Mouse (Mus musculus) gastrocnemius, adult 2 months (tissue): ENCODE results near the gene Sh2d3c. TPM values are rescaled to one million over a fixed set of nuclear protein-coding genes. Genes with fewer than 3 reads are reported as not detected.
A peak's percentile ranks its signal among the peaks of the same experiment; 100 is the strongest.

Source experiments
- DNase-seq: peaks from one replicate; pipeline ENCODE4 v3.0.0; 2022
- H3K27ac ChIP-seq: fragments of 200-600 bp; 2 replicates; pipeline ENCODE4 v1.8.1; 2022; ENCODE audit warnings: mild to moderate bottlenecking
- H3K4me3 ChIP-seq: fragments of 200-600 bp; 2 replicates; pipeline ENCODE4 v1.8.1; 2022; ENCODE audit warnings: mild to moderate bottlenecking, moderate library complexity
- CTCF ChIP-seq: fragments of 200-600 bp; IDR thresholded peaks from 2 replicates; pipeline ENCODE4 v1.8.1; 2022; ENCODE audit warnings: antibody characterized with exemption, mild to moderate bottlenecking, moderate library complexity
- intact Hi-C: fragments of 180-260 bp; cut with DNase I; formaldehyde crosslinking; loops from one replicate; pipeline ENCODE4 v1.15.1; 2025
- total RNA-seq, 2 experiments: library from RNA; stranded (reverse); gene quantifications; 2 replicates each; pipeline ENCODE4 v1.2.3; 2021

Sh2d3c gene
- total RNA-seq, 2 experiments from 2014 or later, result 4.4 to 12.0 TPM

DNA sequence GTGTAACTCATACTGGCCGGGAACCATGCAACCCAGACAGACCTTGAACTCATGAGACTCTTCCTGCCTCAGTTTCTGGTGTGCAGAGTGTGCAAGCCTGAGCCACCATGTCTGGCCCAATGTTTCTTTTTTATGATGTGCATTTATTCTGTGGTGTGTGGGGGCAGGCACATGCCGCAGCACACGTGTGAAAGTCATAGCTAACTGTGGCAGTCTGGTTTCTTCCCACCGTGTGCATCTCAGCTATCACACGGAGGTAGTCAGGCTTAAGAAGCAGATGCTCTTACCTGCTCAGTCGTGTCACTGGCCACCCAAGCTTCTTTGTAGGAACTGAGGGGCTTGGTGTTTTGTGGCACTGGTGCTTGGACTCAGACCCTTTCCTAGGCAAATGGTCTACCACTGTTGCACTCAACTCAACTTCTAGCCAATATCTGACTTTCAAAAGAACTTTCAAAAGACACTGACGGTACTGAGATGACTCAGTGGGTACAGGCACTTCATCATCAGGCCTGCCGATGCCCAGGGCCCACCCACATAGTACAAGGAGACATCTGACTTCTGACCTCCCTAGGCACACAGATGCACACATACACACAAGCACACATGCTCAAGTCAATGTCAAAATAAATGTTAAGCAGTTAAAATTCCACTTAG lies 51.9 kb downstream of the Sh2d3c start:
- no peak for TF ChIP-seq CTCF
- no peak overlapping the region for H3K4me3 ChIP-seq
- DNase-seq, result no peak
- H3K27ac ChIP-seq, result no peak overlapping the region
- intact Hi-C loops, result no loop called here

DNA sequence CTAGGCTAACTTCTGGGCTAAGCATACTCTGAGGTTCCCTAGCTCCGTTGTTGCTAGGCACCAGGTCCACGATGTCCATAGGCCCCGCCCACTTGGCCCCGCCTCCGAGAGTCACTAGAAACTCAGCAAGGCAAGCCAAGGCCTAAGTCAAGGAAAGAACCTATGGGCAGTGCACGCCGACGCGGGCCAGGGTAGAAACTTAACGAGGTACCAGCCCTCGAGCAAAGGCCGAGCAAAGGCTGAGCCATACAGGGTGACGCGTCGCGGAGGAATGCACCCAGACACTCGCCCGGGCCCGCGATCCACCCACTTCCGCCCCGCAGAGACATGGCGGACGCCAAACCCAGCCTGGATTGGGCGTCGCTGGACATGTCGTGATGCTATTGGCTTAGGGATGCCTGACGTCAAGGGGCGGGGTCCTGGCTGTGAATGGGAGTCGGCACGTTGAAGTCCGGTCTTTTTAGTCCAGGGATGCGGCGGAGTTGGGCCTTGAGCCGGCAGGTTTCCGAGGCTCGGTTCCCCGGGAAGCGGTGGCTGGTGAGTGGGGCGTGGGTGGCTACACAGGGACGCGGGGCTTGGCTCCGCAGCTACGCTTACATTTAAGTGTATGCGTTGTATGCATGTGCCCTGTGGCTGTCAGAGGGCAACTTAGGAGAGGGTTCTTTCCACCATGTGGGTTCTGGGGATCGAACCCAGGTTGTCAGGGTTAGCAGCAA lies 54.7 kb downstream of the Sh2d3c start, which contains the start of the genes Ttc16 and Ptrh1:
Ttc16 (minus strand) TSS at position 275 of the 716 bp plus-strand sequence.
Ptrh1 (plus strand) TSS at position 428 of the 716 bp plus-strand sequence.
- intact Hi-C loops, result no loop called here
- DNase-seq, result peak; percentile 99
- peak within 1 kb of the TSS; percentile 90 for H3K4me3 ChIP-seq
- H3K27ac ChIP-seq, result peak within 1 kb of the TSS; percentile 91
- no peak for TF ChIP-seq CTCF

DNA sequence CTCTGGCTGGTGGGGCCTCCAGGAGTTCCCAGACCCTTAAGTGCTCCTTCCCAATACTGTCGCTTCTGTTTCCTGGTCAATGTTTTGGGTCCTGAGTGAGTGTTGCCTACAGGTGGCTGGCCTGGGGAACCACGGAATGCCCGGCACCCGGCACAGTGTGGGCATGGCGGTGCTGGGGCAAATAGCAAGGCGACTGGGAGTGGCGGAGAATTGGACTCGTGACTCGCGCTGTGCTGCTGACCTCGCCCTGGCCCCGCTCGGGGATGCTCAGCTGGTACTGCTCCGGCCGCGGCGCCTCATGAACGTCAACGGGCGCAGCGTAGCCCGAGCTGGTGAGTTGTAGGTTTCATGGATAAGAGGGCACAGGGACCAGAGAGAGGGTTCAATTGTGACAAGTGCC lies 55.3 kb downstream of the Sh2d3c start:
- peak overlapping the region; percentile 90 for H3K4me3 ChIP-seq
- intact Hi-C loops, result no loop called here
- no peak for TF ChIP-seq CTCF
- H3K27ac ChIP-seq, result peak overlapping the region; percentile 91
- no peak for DNase-seq

- TF ChIP-seq CTCF, result no peak
- no peak overlapping the region for H3K27ac ChIP-seq
- no peak for DNase-seq
- H3K4me3 ChIP-seq, result no peak overlapping the region
- intact Hi-C loops, result no loop called here
Measured at GRCm38 (mm10) chr2:32778081-32778480, 57.2 kb downstream of the Sh2d3c start.

DNA sequence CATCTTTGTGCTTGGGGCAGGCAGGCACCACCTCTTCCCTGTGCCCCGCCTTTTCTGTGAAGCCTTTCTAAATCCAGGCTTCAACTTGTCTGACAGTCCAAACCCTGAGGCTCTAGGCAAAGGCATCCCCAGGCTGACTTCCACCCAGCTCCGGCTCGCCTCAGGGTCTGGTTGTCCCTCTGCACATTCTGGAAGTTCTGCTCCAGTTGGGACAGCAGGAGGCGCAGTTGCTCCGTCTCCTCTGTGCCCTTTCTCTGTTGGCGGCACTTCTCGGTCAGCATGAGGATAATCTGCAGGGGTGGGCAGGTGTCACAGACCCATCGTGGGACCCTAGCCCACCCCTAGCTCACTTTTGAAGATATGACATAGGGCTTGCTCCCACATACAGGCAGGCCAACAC lies 58.3 kb downstream of the Sh2d3c start:
- DNase-seq, result peak; percentile 81
- intact Hi-C loops, result loop anchor here (1.0 kb wide), 1 partner anchor 75 kb away; no protein-coding TSS in a partner anchor
- no peak overlapping the region for H3K4me3 ChIP-seq
- TF ChIP-seq CTCF, result peak; percentile 93
- H3K27ac ChIP-seq, result no peak overlapping the region

DNA sequence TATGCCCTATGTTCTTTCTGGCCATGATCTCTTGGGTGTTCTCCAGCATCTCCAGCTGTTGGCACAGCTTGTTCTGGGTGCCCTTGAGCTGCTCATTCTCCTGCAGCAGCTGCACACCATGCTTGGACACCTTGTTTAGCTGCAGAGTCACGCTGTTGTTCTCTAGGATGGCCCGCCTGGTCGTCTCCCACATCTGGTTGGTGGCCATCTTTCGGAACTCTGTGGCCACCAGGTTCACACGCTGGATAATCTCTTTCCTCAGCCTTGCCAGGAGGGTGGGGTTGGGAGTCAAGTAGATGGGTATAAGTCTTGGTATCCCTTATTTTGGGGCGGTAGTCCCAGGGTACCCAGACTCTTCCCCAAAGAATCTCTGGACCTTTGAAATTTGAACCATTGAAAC lies 58.9 kb downstream of the Sh2d3c start:
- intact Hi-C loops, result loop anchor here (1.0 kb wide), 1 partner anchor 75 kb away; no protein-coding TSS in a partner anchor
- Histone ChIP-seq H3K27ac (no peak overlapping the region), H3K4me3 (no peak overlapping the region)
- no peak for TF ChIP-seq CTCF
- DNase-seq, result no peak

- no peak for TF ChIP-seq CTCF
- intact Hi-C loops, result no loop called here
Measured at GRCm38 (mm10) chr2:32781710-32782109, 60.9 kb downstream of the Sh2d3c start.

DNA sequence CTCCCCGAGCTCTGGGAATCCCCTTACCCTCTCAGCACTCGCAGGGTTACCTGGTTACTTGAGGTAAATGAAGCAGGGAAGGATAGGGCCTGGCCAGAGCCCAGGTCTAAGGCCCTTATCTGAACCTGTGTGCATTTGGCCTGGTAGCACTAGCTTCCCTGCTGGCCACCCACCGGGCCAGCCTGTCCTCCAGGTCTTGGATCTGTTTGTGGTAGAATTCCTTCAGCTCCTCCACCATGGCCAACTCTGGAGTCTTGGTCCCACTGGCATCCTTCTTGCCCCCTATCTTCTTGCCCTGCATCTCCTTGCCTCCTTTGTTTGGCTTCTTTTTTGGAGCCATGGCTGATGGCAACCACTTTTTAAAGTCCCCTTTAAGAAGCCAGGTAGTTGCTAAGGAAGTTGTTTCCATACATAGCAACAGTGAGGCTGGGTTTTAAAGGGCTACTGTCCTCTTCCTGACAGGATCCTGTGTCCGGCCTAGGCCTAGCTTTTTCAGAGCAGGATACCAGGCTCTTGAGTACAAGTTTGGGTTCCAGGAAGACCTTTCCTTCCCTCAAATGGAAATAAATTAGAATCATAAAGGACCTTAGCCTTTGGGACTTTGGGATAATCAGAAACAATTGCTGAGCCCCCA lies 63.3 kb downstream of the Sh2d3c start, which contains the start of gene Cfap157:
Cfap157 (minus strand) TSS at position 381 of the 634 bp plus-strand sequence.
- TF ChIP-seq CTCF, result no peak
- Histone ChIP-seq H3K4me3 (peak within 1 kb of the TSS; percentile 62), H3K27ac (peak within 1 kb of the TSS; percentile 82)
- no peak for DNase-seq
- intact Hi-C loops, result no loop called here

More at GRCm38 (mm10) chr2:32781710-32782109, 60.9 kb downstream of the Sh2d3c start:
- H3K27ac ChIP-seq, result no peak overlapping the region
- no peak for DNase-seq
- H3K4me3 ChIP-seq, result no peak overlapping the region

GRCm38 (mm10) chr2:32787176-32787575 lies 66.3 kb downstream of the Sh2d3c start:
- peak; percentile 61 for TF ChIP-seq CTCF
- no peak for DNase-seq
- intact Hi-C loops, result no loop called here
- H3K27ac ChIP-seq, result no peak overlapping the region
- no peak overlapping the region for H3K4me3 ChIP-seq

DNA sequence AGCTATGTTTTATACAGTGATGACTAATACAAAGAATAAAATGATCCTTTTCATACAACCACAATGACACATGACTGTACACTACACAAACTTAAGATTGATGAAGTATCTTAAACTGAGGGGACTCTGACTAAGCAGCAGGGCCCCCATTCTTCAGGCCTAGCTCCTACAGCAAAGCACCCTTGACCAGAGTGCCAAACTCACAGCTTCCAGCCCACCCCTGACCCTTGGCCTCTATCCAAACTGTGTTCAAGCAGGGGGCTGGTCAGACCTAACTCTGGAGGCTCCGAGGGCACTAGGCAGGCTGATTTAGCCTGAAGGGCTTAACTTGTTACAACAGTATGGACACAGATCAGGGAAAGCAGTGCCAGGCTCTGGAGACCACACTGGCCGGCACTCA lies 67.7 kb downstream of the Sh2d3c start:
- no peak overlapping the region for H3K27ac ChIP-seq
- no peak for TF ChIP-seq CTCF
- DNase-seq, result no peak
- no peak overlapping the region for H3K4me3 ChIP-seq
- intact Hi-C loops, result no loop called here

DNA sequence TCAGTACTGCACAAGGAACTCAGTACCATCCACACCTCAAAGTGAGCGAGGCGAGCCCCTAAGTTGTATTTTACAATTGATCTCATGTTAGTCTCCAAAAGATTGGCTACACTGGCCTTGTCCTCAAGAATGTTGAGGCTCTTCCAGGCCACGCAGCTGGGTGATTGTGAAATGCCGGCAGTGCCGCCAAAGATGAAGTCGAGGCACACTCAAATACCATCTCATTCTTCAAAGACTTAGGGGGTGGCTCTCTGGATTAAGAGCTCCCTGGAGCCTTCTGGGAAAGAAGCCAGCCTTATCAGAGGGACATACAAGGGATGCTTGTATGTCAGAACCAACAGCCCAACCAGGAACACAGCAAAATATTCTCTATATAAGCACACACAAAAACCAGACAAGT lies 70.4 kb downstream of the Sh2d3c start:
- TF ChIP-seq CTCF, result no peak
- peak overlapping the region; percentile 48 for H3K27ac ChIP-seq
- intact Hi-C loops, result no loop called here
- no peak overlapping the region for H3K4me3 ChIP-seq
- peak; percentile 74 for DNase-seq

GRCm38 (mm10) chr2:32795748-32796418 lies 75.0 kb downstream of the Sh2d3c start:
- intact Hi-C loops, result no loop called here
- no peak for DNase-seq
- H3K4me3 ChIP-seq, result no peak overlapping the region
- TF ChIP-seq CTCF, result no peak
- H3K27ac ChIP-seq, result no peak overlapping the region
